Comparison of ENCODE assay signal across 9 mouse cellular contexts in genomic region chr13:83737826-83738527, GRCm38 (mm10).
A peak's percentile ranks its signal among the peaks of the same experiment; 100 is the strongest.
DNase-seq lines count a peak whose midpoint lies in the region; ATAC-seq lines count a peak whose summit lies in the region.
"Had no signal": no experiment of that assay in that cellular context is flagged by ENCODE, and none has a peak within 500 bp of the region (broad histone marks: within the 10 kb centered on the region; RNA-seq: fewer than 3 reads in every experiment).

No protein-coding gene starts in this region.

- H3K9me3 ChIP-seq in liver, embryonic 11.5 days (ENCODE audit: control insufficient read depth, low read length), result no peaks in the 10 kb centered on the region
- H3K9me3 ChIP-seq in hindbrain, embryonic 11.5 days (ENCODE audit: control insufficient read depth, low read length), result no peaks in the 10 kb centered on the region
- H3K9me3 ChIP-seq in midbrain, embryonic 14.5 days (ENCODE audit: control insufficient read depth, low read length), result no peaks in the 10 kb centered on the region

- H3K4me3 ChIP-seq in liver, embryonic 11.5 days (ENCODE audit: low read depth, low read length), result no peak overlapping the region
- H3K4me3 ChIP-seq in hindbrain, embryonic 11.5 days (ENCODE audit: low read depth, low read length), result peak overlapping the region; percentile 58
- H3K4me3 ChIP-seq in midbrain, embryonic 14.5 days (replicated peaks; ENCODE audit: low read depth, low read length), result peak overlapping the region; percentile 86

- no peak for ATAC-seq in liver, embryonic 11.5 days (replicated peaks; ENCODE audit: low FRiP score)
- ATAC-seq in hindbrain, embryonic 11.5 days (ENCODE audit: low FRiP score), result no peak
- no peak for ATAC-seq in midbrain, embryonic 14.5 days (ENCODE audit: low FRiP score, low TSS enrichment)

- no peak overlapping the region for H3K27ac ChIP-seq in liver, embryonic 11.5 days (ENCODE audit: low read depth, low read length)
- peak overlapping the region; percentile 97 for H3K27ac ChIP-seq in hindbrain, embryonic 11.5 days (ENCODE audit: low read depth, low read length)
- H3K27ac ChIP-seq in midbrain, embryonic 14.5 days (replicated peaks; ENCODE audit: low read depth, low read length), result peak overlapping the region; percentile 97
- H3K27ac ChIP-seq: macrophage had no signal

- H3K27me3 ChIP-seq in liver, embryonic 11.5 days (replicated peaks; ENCODE audit: control insufficient read depth, insufficient read depth, low read length), result peaks cover 71% of the 10 kb centered on the region
- H3K27me3 ChIP-seq in hindbrain, embryonic 11.5 days (ENCODE audit: control insufficient read depth, insufficient read depth, low read length), result no peaks in the 10 kb centered on the region
- H3K27me3 ChIP-seq in midbrain, embryonic 14.5 days (ENCODE audit: control insufficient read depth, insufficient read depth, low read length), result no peaks in the 10 kb centered on the region

- 1% methylated on average over 27 of the region's 27 CpGs for WGBS in liver, embryonic 11.5 days
- under 1% methylated on average over 27 of the region's 27 CpGs for WGBS in hindbrain, embryonic 11.5 days
- WGBS in midbrain, embryonic 14.5 days, result under 1% methylated on average over 27 of the region's 27 CpGs

- H3K4me1 ChIP-seq in liver, embryonic 11.5 days (replicated peaks; ENCODE audit: control insufficient read depth, insufficient read depth, low read length), result no peaks in the 10 kb centered on the region
- no peaks in the 10 kb centered on the region for H3K4me1 ChIP-seq in hindbrain, embryonic 11.5 days (replicated peaks; ENCODE audit: control insufficient read depth, insufficient read depth, low read length)
- 0 out of 2 replicates have a peak, but pooled peaks cover 5% of the 10 kb centered on the region for H3K4me1 ChIP-seq in midbrain, embryonic 14.5 days (ENCODE audit: control insufficient read depth, insufficient read depth, low read length)

- peak overlapping the region; percentile 46 for H3K4me2 ChIP-seq in liver, embryonic 11.5 days
- H3K4me2 ChIP-seq in hindbrain, embryonic 11.5 days (replicated peaks; ENCODE audit: low read depth, low read length), result peak overlapping the region; percentile 78
- peak overlapping the region; percentile 95 for H3K4me2 ChIP-seq in midbrain, embryonic 14.5 days (ENCODE audit: low read length)

- DNase-seq in liver, embryonic 11.5 days (ENCODE audit: low spot score), result no peak
- DNase-seq in liver, result no peak
- peak; percentile 54 for DNase-seq in cerebellum, adult 9-11 months
- peak; percentile 79 for DNase-seq in hindbrain, embryonic 11.5 days (ENCODE audit: low spot score)
- DNase-seq in midbrain, embryonic 14.5 days, result peak; percentile 77
- no peak for DNase-seq in urinary bladder, postnatal 25 days (ENCODE audit: low spot score)
- no peak for DNase-seq in right cerebral cortex, postnatal 25 days
- no peak for DNase-seq in lung, postnatal 25 days (ENCODE audit: low spot score)

- no peak overlapping the region for H3K9ac ChIP-seq in liver, embryonic 11.5 days (ENCODE audit: low read depth, low read length)
- peak overlapping the region; percentile 93 for H3K9ac ChIP-seq in hindbrain, embryonic 11.5 days (ENCODE audit: low read depth, low read length)
- H3K9ac ChIP-seq in midbrain, embryonic 14.5 days (replicated peaks; ENCODE audit: low read length), result peak overlapping the region; percentile 93

- no peaks in the 10 kb centered on the region for H3K36me3 ChIP-seq in liver, embryonic 11.5 days (ENCODE audit: control insufficient read depth, insufficient read depth, low read length)
- no peaks in the 10 kb centered on the region for H3K36me3 ChIP-seq in hindbrain, embryonic 11.5 days (ENCODE audit: control insufficient read depth, insufficient read depth, low read length)
- H3K36me3 ChIP-seq in midbrain, embryonic 14.5 days (ENCODE audit: control insufficient read depth, insufficient read depth, low read length), result peaks cover 60% of the 10 kb centered on the region

Comparison
In these comparisons a context has a peak if more than half of its experiments do, and no peak if none do; other contexts are left out.
1. DNase-seq: peak in cerebellum, adult 9-11 months (single experiment), hindbrain, embryonic 11.5 days (single experiment) and midbrain, embryonic 14.5 days (single experiment); none in liver, embryonic 11.5 days (single experiment), liver (single experiment), urinary bladder, postnatal 25 days (single experiment), right cerebral cortex, postnatal 25 days (single experiment) and lung, postnatal 25 days (single experiment).
2. Peak in every context shown above with its lines, with median percentiles within 50 percentile points of each other: H3K4me2 ChIP-seq.